Mouse (Mus musculus): ENCODE data around the gene Gsto2.

DNA sequence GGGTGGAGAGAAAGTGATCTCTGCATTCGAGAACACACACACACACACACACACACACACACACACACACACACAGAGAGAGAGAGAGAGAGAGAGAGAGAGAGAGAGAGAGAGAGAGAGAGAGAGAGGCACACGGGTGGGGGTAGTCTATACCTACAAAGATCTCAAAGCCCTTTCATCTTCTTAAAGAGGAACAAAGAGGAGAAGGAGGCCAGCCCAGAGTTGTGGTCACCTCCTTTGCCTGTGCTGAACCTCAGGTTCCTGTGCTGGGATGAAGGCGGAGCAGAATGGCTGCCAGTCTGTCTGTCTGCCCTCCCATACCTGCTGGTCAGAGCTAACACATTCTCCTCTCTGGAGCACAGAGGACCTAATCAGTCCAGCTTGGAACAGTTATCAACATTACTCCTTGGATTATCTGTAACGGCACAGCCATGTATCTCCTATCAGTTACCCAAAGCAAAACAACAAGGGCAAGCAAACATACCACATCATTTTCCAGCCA is 44.8 kb downstream of the Gsto2 start:
- no peak for TF ChIP-seq CTCF (conservative IDR thresholded peaks at IDR 0.05; ENCODE audit: low read length)
- TF ChIP-seq POU5F1 (IDR thresholded peaks at IDR 0.05; ENCODE audit: borderline replicate concordance, low read length) = no peak
- TF ChIP-seq NANOG (IDR thresholded peaks at IDR 0.05; ENCODE audit: borderline replicate concordance, low read length) = no peak

Measured in E14TG2a.4 (cell line).